Mouse (Mus musculus): ENCODE results near the gene Supt4a.

Supt4a gene

GRCm38 (mm10) chr11:87725515-87725914 lies 11.8 kb upstream of the Supt4a start:
- DNase-seq (ENCODE audit: low spot score in 2 of 2), result no peak

GRCm38 (mm10) chr11:87725964-87726562 lies 11.3 kb upstream of the Supt4a start:
- DNase-seq (ENCODE audit: low spot score in 2 of 2), result no peak

- DNase-seq (ENCODE audit: low spot score in 2 of 2), result no peak
These were observed 10.3 kb upstream of the Supt4a start for GRCm38 (mm10) chr11:87727021-87727420.

- DNase-seq (ENCODE audit: low spot score in 2 of 2), result no peak
These were observed 9.9 kb upstream of the Supt4a start for GRCm38 (mm10) chr11:87727471-87727870.

DNA sequence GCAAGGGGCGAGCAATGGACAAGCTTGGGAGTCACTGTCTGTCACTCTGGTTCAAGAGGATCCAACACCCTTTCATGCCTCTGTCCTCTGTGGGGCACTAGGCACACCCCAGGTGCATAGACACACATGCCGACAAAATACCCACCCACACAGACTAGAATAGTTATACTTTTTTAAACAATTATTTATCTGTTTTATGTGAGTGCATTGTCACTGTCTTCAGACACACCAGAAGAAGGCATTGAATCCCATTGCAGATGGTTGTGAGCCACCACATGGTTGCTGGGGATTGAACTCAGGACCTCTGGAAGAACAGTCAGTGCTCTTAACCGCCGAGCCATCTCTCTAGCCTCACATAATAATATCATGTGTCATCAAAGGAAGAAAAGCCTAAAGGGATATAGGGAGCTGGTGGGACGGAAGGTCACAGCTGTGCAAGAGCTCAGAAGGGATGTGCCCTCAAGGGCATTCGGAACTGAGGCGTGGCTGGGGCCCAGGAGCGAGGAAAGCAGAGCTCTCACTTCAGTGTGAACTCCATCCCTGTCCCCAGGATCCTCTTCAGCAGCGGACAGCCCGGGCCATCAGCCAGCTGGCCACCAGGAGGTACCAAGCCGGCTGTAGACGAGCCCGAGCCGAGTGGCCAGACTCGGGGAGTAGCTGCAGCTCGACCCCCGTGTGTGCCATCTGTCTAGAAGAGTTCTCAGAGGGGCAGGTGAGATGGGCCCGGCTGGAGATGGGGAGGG lies 8.3 kb upstream of the Supt4a start:
- no peak for DNase-seq (ENCODE audit: low spot score in 2 of 2)

DNA sequence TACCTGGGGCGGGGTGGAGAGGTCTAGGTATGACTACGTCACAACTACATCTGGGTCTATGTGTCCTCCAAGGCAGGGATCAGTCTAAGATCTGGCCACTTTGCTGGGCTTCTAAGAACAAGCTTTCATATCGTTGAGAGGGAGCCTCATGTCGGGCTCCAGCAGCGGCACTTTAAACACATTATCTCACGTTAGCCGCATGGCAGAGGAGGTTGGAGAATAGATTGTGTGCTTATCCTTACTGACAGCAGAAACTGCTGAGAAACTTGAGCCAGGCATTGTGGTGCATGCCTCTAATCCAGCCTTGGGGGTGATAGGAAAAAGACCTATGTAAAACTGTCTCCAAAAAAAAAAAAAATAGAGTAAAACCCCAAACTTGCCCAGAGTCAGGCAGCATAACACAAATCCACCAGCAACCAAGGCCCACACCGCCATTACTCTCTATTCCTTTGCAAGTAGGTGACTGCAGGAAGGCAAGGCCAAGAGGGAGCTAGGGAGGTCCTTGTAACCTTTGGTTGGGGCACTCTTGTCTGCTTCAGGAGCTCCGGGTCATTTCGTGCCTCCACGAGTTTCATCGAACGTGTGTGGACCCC lies 7.7 kb upstream of the Supt4a start:
- DNase-seq (ENCODE audit: low spot score in 2 of 2), result no peak

- no peak for DNase-seq (ENCODE audit: low spot score in 2 of 2)
These were observed 6.6 kb upstream of the Supt4a start for GRCm38 (mm10) chr11:87730652-87731310.

- DNase-seq (ENCODE audit: low spot score in 2 of 2), result no peak
These were observed 3.0 kb upstream of the Supt4a start for GRCm38 (mm10) chr11:87734346-87734745.

- DNase-seq (ENCODE audit: low spot score in 2 of 2), result no peak
These were observed 1.7 kb upstream of the Supt4a start for GRCm38 (mm10) chr11:87735691-87736090.

- peak; percentile 38 to 52 for DNase-seq (ENCODE audit: low spot score in 2 of 2)
These were observed 661 bp upstream of the Supt4a start for GRCm38 (mm10) chr11:87736647-87737134.

GRCm38 (mm10) chr11:87743691-87744090 lies 6.3 kb downstream of the Supt4a start:
- DNase-seq (ENCODE audit: low spot score in 2 of 2), result no peak

DNA sequence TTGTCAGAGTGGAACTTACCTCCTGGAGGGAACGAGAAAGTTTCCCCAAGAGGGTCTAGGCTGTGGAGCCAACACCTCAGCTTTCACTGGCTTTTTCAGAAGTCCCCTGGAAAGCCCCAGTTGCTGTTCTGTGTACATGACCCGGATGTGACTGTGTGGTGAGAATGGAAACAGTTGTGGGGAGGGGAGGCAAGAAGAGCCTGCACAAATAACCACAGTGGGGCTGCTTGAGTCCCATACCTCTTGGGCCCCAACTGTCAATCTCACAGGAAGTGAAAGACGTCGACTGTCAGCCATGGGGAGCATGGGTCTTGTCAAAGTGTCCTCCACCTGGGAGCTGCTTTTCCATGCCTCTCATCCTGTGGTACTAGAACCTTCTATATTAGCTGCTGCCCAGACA lies 7.6 kb downstream of the Supt4a start:
- DNase-seq (ENCODE audit: low spot score in 2 of 2), result no peak

DNA sequence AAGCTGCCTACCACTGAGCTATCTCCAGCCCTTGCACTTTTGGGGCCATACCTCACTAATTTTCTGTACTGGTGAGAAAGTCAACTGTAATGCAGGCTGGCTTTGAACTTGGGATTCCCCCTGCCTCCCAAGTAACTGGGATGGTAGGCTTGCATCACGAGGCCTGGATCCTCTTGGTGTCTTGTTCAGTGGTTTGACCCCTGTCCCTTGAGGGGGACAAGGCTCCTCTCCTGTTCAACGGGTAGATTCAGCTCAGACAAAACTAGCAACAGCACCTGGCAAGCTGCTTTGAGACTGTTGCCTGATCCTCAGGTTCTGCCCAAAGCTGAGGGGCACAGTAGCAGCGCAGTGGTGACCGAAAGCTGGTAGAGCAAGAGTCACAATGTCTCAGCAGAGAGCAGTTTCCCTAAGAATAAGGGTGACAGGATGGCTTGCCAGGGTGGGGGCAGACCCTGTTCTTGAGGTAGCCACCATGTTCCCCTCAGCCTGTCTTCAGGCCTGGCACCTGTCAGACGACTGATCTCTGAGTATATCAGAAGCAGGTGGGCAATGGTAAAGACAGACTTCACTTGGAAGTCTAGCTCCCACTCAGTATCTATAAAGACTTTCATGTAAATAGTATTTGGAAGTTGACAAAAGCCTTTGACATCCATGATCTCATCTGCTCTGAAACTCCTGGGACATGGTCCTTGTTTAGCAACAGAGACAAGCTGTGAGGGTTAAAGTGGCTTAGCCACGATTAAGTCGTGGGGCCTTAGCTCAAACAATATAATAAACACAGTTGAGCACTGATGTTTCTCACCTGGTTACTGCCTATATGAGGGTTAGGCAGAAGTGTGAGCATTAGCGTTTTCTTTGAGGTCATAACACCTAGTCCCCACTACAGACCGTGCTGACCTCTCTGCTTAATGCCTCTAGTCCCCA lies 8.5 kb downstream of the Supt4a start:
- no peak for DNase-seq (ENCODE audit: low spot score in 2 of 2)

- no peak for DNase-seq (ENCODE audit: low spot score in 2 of 2)
These were observed 10.0 kb downstream of the Supt4a start for GRCm38 (mm10) chr11:87747312-87747711.

GRCm38 (mm10) chr11:87747716-87748115 lies 10.4 kb downstream of the Supt4a start:
- no peak for DNase-seq (ENCODE audit: low spot score in 2 of 2)

- no peak for DNase-seq (ENCODE audit: low spot score in 2 of 2)
These were observed 11.1 kb downstream of the Supt4a start for GRCm38 (mm10) chr11:87748132-87749119.

- no peak for DNase-seq (ENCODE audit: low spot score in 2 of 2)
These were observed 12.1 kb downstream of the Supt4a start for GRCm38 (mm10) chr11:87749192-87750042.

DNA sequence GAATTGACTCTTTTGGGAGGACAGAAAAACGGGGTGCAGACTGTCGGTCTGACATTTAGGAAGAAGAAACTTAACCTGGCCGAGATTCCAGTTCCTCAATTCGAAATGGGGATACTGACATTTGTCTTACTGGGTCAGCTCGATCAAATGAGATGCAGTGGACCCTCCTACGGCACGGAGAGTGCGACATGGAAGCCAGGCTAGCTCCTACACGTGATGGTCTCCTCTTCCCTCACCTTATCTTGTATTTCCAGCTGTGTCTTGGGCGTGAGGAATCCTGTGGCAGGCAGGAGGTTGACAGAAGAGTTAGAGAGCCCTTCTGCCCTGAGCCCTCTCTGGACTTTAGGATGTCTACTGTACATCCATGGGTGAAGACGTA lies 12.7 kb downstream of the Supt4a start:
- no peak for DNase-seq (ENCODE audit: low spot score in 2 of 2)

DNA sequence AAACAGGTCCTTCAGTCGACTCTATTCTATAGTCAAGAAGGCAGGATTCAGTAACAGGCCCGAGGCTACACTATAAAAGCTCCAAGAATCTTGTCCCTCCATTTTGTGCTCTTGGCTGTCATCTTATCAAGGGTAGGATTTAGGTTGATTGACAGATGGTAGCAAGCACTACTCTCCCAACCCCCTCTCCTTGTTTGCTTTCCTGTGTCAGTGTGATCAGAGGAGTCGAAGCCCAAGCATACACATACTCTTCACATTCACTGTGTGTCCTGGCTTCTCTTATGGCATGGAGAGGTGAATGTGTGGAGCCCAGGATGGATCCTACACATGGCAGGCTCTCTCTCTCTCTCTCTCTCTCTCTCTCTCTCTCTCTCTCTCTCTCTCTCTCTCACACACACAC lies 13.2 kb downstream of the Supt4a start:
- DNase-seq (ENCODE audit: low spot score in 2 of 2), result no peak

All from urinary bladder, adult 18-20 months (tissue).